Mouse (Mus musculus): ENCODE measurements around the gene C330021F23Rik.

The C330021F23Rik gene

GRCm38 (mm10) chr8:3587391-3588257, 19.8 kb downstream of the C330021F23Rik start:
- DNase-seq: peak; percentile 73

GRCm38 (mm10) chr8:3588258-3588633, 20.5 kb downstream of the C330021F23Rik start:
- DNase-seq: no peak

- DNase-seq: no peak
Measured at GRCm38 (mm10) chr8:3593470-3593869, 25.7 kb downstream of the C330021F23Rik start.

- DNase-seq: no peak
Measured at GRCm38 (mm10) chr8:3594466-3594865, 26.7 kb downstream of the C330021F23Rik start.

GRCm38 (mm10) chr8:3598054-3598453, 30.3 kb downstream of the C330021F23Rik start:
- no peak for DNase-seq

- DNase-seq: no peak
Measured at GRCm38 (mm10) chr8:3599219-3599618, 31.4 kb downstream of the C330021F23Rik start.

GRCm38 (mm10) chr8:3600401-3600800, 32.6 kb downstream of the C330021F23Rik start:
- no peak for DNase-seq

- DNase-seq: no peak
Measured at GRCm38 (mm10) chr8:3603439-3603838, 35.6 kb downstream of the C330021F23Rik start.

GRCm38 (mm10) chr8:3606593-3606992, 38.8 kb downstream of the C330021F23Rik start:
- no peak for DNase-seq

GRCm38 (mm10) chr8:3607822-3608221, 40.0 kb downstream of the C330021F23Rik start:
- no peak for DNase-seq

- DNase-seq: no peak
Measured at GRCm38 (mm10) chr8:3609046-3609815, 41.4 kb downstream of the C330021F23Rik start.

- no peak for DNase-seq
Measured at GRCm38 (mm10) chr8:3609816-3610150, 42.0 kb downstream of the C330021F23Rik start.

GRCm38 (mm10) chr8:3621199-3621970, 53.6 kb downstream of the C330021F23Rik start, which contains the start of the genes Xab2 and Pet100:
Gene Xab2, minus strand, starts transcription at chr8:3621316.
Gene Pet100, plus strand, starts transcription at chr8:3621548.
- DNase-seq: peak; percentile 98

GRCm38 (mm10) chr8:3622119-3622518, 54.3 kb downstream of the C330021F23Rik start:
- no peak for DNase-seq

- DNase-seq: no peak
Measured at GRCm38 (mm10) chr8:3625445-3625844, 57.7 kb downstream of the C330021F23Rik start, which contains the start of gene Pcp2. Gene Pcp2, minus strand, starts transcription at chr8:3625545.

- no peak for DNase-seq
Measured at GRCm38 (mm10) chr8:3626971-3627370, 59.2 kb downstream of the C330021F23Rik start.

GRCm38 (mm10) chr8:3628014-3628413, 60.2 kb downstream of the C330021F23Rik start:
- no peak for DNase-seq

GRCm38 (mm10) chr8:3630647-3631477, 63.1 kb downstream of the C330021F23Rik start, which contains the start of gene Stxbp2:
Gene Stxbp2, plus strand, starts transcription at chr8:3630955.
- peak; percentile 90 for DNase-seq

GRCm38 (mm10) chr8:3631478-3631875, 63.7 kb downstream of the C330021F23Rik start:
- DNase-seq: peak; percentile 68
